Comparison of ENCODE assay signal across 13 mouse cellular contexts in the genomic region with DNA sequence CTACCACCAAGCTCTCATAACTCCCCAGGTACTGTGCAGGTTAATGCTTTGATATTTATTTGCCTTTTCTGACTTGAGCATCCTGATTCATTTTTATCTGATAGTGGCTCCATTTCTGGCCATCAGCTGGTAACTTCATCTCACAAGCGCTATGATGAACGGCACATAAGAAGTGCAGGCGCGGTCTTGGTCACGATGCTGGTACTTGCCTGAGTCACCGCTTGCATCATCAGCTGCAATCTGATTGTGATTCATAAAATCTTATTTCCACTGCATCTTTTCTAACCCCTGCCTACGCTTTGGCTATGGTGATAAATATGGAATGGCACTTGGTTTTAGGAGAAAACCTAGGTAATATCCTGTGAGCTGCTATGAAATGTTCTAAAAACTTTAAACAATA.
DNase-seq lines count a peak whose midpoint lies in the region; ATAC-seq lines count a peak whose summit lies in the region.
"Had no signal": no experiment of that assay in that cellular context is flagged by ENCODE, and none has a peak within 500 bp of the region (broad histone marks: within the 10 kb centered on the region; RNA-seq: fewer than 3 reads in every experiment).

No protein-coding gene starts in this region.

- ATAC-seq in CD4-positive, CD25-positive, alpha-beta regulatory T cell, adult 4 months = no peak
- ATAC-seq: forebrain, embryonic 14.5 days; midbrain, embryonic 13.5 days had no signal

- peak; percentile 16 for DNase-seq in CD4-positive, CD25-positive, alpha-beta regulatory T cell, adult 2 months (ENCODE audit: low read depth, low spot score)
- peak; percentile 4 for DNase-seq in urinary bladder, postnatal 14 days (ENCODE audit: low spot score)
- no peak for DNase-seq in urinary bladder, postnatal 4 days (ENCODE audit: low spot score in 2 of 2)
- peak; percentile 19 to 54 for DNase-seq in adrenal gland, postnatal 36 days
- no peak for DNase-seq in cerebellum, postnatal 10 days
- no peak for DNase-seq in gastrocnemius, adult 8-10 months (ENCODE audit: low spot score in 2 of 2)
- DNase-seq: gastrocnemius, postnatal 36 days; heart, adult 2 months; kidney, adult 11 months; thymus, adult 2 months had no signal

Comparison
In these comparisons a context has a peak if more than half of its experiments do, and no peak if none do; other contexts are left out.
1. DNase-seq: peak in CD4-positive, CD25-positive, alpha-beta regulatory T cell, adult 2 months (single experiment), urinary bladder, postnatal 14 days (single experiment) and adrenal gland, postnatal 36 days (2 of 2); none in urinary bladder, postnatal 4 days (0 of 2), cerebellum, postnatal 10 days (0 of 2) and gastrocnemius, adult 8-10 months (0 of 2).